Mouse (Mus musculus): Measurements from ENCODE around the gene Afap1. TPM values are rescaled to one million over a fixed set of nuclear protein-coding genes. Genes with fewer than 3 reads are reported as not detected.

Gene Afap1
- polyA plus RNA-seq, 1 experiment from 2014 or later = 1.4 TPM

DNA sequence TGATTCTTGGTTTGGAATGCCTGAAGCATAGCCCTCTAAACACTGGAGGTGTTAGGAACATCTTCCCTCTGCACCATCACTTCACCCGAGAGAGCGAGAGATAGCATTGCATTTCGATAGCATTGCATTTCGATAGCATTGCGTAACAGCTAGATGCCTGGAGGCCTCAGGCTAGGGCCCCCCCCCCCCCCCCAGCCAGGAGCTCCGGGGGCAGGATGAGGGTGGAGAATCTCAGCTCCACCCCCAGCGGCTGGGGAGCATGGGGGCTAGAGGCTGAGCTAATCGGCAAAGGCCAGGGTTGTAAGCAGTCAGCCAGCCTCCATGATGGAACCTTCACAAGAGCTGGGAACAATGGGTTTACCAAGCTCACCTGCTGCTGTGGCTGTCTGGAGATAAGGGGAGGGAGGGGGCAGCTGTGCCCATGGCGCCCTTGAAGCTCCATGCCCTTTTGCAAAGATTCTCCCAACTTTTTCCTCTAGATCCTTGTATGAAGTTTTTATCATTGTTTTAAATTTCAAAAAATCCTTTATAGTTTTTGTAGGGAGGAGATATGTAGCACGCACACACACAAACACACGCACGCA, 8.2 kb downstream of the Afap1 start:
- H3K27ac ChIP-seq (ENCODE audit: low read length) = no peak overlapping the region

DNA sequence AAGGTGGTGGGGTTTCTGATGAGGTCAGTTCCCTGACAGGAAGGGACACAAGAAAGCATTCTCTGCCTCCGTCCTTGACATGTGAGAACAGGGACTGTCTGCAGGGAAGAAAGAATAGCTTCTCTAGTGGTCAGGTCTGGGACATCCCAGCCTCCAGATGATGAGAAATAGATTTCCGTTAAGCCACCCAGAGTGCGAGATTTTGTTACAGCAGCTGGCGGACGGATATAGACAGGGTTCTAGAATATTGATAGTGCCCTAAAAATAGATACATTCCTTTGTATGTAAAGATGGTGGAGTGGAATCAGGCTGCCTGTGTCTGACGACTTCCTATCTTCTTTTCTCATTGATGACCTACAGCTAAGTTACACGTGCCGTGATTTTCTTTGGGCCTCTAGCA, 10.3 kb downstream of the Afap1 start:
- Histone ChIP-seq H3K9ac (ENCODE audit: low read depth, low read length) (no peak overlapping the region), H3K27ac (ENCODE audit: low read length) (no peak overlapping the region), H3K4me2 (ENCODE audit: low read depth, low read length) (no peak overlapping the region), H3K9me3 (replicated peaks; ENCODE audit: control insufficient read depth, low read length) (no peaks in the 10 kb centered on the region), H3K27me3 (ENCODE audit: control insufficient read depth, insufficient read depth, low read depth, low read length) (no peaks in the 10 kb centered on the region), H3K4me3 (ENCODE audit: low read depth, low read length) (no peak overlapping the region), H3K4me1 (ENCODE audit: control insufficient read depth, low read depth, low read length) (no peaks in the 10 kb centered on the region; the same call in 1 of the 2 replicates), H3K36me3 (ENCODE audit: control insufficient read depth, insufficient read depth) (no peaks in the 10 kb centered on the region)
- WGBS (ENCODE audit: insufficient replicate concordance) = 54% methylated on average over 8 of the region's 8 CpGs
- ATAC-seq (ENCODE audit: low read depth) = no peak

More for the DNA sequence above, 8.2 kb downstream of the Afap1 start:
- Histone ChIP-seq H3K4me2 (ENCODE audit: low read depth, low read length) (no peak overlapping the region), H3K9ac (ENCODE audit: low read depth, low read length) (no peak overlapping the region), H3K27me3 (ENCODE audit: control insufficient read depth, insufficient read depth, low read depth, low read length) (no peaks in the 10 kb centered on the region), H3K4me3 (ENCODE audit: low read depth, low read length) (no peak overlapping the region), H3K4me1 (ENCODE audit: control insufficient read depth, low read depth, low read length) (no peaks in the 10 kb centered on the region; the same call in 1 of the 2 replicates), H3K9me3 (replicated peaks; ENCODE audit: control insufficient read depth, low read length) (no peaks in the 10 kb centered on the region), H3K36me3 (ENCODE audit: control insufficient read depth, insufficient read depth) (no peaks in the 10 kb centered on the region)
- ATAC-seq (ENCODE audit: low read depth) = no peak
- 37% methylated on average over 12 of the region's 12 CpGs for WGBS (ENCODE audit: insufficient replicate concordance)

DNA sequence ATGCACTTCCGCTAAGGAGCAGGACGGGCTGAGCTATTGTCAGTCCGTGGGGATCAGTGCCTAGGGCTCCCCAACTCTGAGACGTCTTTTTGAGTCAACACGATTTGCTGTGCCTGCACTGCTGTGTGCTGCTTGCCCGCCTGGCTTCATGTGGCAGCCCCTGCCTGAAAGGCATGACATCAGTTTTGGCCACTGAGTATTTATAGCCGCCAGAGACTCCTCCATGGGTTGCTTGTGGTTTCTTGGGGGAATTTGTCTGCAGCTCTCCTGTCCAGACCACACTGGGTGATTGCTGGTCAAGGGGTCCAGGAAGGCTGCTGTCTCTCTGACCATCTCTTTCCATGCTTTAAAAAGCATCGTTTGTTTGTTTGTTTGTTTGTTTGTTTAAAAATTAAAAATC, 12.2 kb downstream of the Afap1 start:
- ATAC-seq (ENCODE audit: low read depth) = no peak
- Histone ChIP-seq H3K9me3 (replicated peaks; ENCODE audit: control insufficient read depth, low read length) (no peaks in the 10 kb centered on the region), H3K9ac (ENCODE audit: low read depth, low read length) (no peak overlapping the region), H3K4me1 (ENCODE audit: control insufficient read depth, low read depth, low read length) (no peaks in the 10 kb centered on the region; the same call in 1 of the 2 replicates), H3K27me3 (ENCODE audit: control insufficient read depth, insufficient read depth, low read depth, low read length) (no peaks in the 10 kb centered on the region), H3K36me3 (ENCODE audit: control insufficient read depth, insufficient read depth) (no peaks in the 10 kb centered on the region), H3K4me3 (ENCODE audit: low read depth, low read length) (no peak overlapping the region), H3K4me2 (ENCODE audit: low read depth, low read length) (no peak overlapping the region), H3K27ac (ENCODE audit: low read length) (no peak overlapping the region)
- 34% methylated on average over 8 of the region's 8 CpGs for WGBS (ENCODE audit: insufficient replicate concordance)

DNA sequence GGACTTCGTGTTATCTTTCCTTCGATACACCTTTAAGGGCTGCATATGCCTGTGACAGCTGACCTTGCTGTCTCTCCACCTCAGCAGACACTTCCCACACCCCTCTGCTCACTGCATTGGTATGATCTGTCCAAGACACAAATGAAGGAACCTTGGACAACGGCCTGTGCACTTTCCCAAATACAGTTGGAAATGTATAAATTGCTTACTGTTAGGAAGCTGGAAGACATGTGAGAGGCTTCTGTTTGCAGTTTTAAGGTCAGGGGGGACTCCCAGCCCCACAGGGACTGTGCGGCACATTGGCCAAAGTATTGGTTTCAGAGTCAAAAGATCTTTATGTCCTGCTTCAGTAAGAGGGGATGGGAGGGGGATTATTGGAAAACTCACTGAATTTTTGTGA, 14.0 kb downstream of the Afap1 start:
- H3K9me3 ChIP-seq (replicated peaks; ENCODE audit: control insufficient read depth, low read length) = no peaks in the 10 kb centered on the region
- H3K9ac ChIP-seq (ENCODE audit: low read depth, low read length) = no peak overlapping the region
- no peaks in the 10 kb centered on the region for H3K36me3 ChIP-seq (ENCODE audit: control insufficient read depth, insufficient read depth)
- H3K4me3 ChIP-seq (ENCODE audit: low read depth, low read length) = no peak overlapping the region
- H3K27me3 ChIP-seq (ENCODE audit: control insufficient read depth, insufficient read depth, low read depth, low read length) = no peaks in the 10 kb centered on the region
- no peak overlapping the region for H3K4me2 ChIP-seq (ENCODE audit: low read depth, low read length)
- H3K27ac ChIP-seq (ENCODE audit: low read length) = no peak overlapping the region
- ATAC-seq (ENCODE audit: low read depth) = no peak
- no peaks in the 10 kb centered on the region for H3K4me1 ChIP-seq (ENCODE audit: control insufficient read depth, low read depth, low read length)
- 63% methylated on average over 4 of the region's 4 CpGs for WGBS (ENCODE audit: insufficient replicate concordance)

DNA sequence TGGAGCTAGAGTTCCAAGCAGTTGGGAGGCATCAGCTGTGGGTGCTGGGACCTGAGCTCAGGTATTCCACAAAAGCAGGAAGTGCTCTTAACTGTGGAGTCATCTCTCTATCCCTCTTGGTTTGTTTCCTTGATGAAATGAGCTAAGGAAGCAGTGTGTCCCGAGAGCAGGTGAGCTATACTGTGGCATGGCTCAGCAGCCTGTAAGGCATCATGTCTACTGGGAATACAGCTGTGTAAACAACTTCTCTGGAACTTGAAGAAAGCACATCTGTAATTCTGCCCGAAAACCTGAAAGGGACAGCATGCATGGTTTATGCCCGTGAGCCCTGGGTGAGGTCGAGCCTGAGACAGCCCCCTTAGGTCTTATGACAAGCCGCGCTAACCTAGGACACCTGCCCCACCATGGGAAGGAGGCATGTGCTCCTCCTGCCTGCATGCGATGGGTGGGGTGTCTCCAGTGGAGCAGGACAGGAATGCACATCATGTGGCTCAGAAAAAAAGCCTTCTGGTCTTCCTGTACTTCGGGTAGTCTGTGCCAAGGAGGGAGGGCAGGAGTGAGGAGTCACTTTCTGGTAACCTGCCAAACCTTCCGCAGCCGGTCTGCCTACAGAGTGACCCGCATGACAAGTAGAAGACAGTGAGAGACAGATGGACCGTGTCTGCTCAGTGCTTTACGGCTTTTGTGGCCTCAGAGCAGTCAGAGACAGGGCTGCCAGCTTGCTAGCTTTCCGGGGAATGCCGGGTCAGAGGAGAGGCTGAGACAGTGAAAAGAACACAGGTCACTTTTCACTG, 14.7 kb downstream of the Afap1 start:
- Histone ChIP-seq H3K4me1 (ENCODE audit: control insufficient read depth, low read depth, low read length) (no peaks in the 10 kb centered on the region), H3K9me3 (replicated peaks; ENCODE audit: control insufficient read depth, low read length) (no peaks in the 10 kb centered on the region), H3K9ac (ENCODE audit: low read depth, low read length) (no peak overlapping the region), H3K4me3 (ENCODE audit: low read depth, low read length) (no peak overlapping the region), H3K27ac (ENCODE audit: low read length) (no peak overlapping the region), H3K4me2 (ENCODE audit: low read depth, low read length) (no peak overlapping the region), H3K36me3 (ENCODE audit: control insufficient read depth, insufficient read depth) (no peaks in the 10 kb centered on the region), H3K27me3 (ENCODE audit: control insufficient read depth, insufficient read depth, low read depth, low read length) (no peaks in the 10 kb centered on the region)
- ATAC-seq (ENCODE audit: low read depth) = no peak
- 55% methylated on average over 15 of the region's 15 CpGs for WGBS (ENCODE audit: insufficient replicate concordance)

DNA sequence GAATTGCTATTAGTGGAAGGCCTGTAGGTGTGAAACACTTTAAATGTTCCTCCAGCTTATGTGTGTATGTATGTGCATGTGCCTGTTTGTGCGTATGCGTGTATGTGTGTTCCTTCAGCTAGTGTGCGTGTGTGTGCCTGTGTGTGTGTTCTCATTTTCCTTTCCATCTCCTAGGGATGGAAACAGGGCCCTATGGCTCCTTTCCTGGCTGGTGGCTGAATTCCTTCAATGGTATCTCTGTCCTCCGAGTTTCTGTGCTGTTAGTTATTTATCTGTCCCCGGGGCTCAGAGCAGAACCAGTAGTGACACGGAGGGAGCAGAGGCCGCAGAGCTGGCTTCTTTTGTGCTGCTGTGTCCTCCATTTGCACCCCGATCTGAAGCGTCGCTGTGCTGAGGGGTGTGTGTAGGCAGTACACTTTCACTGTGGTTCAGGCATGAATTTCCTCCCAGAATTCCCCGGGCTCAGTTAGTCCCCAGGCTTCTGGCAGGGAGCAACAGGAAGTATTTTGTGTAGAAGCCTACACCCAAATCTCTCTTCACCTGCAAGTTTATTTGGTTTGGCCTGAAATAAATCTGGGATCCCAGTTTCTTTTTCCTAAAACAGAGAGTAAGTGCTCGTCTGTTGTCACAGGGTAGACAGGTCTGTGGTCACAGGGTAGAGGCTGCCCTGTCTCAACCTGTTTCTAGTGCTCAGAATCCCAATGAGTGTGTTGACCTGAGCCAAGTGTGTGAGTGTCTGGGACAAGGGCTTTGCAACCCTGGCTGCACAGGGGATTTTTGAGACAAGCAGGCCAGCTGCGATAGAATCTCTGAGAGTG, 15.7 kb downstream of the Afap1 start:
- Histone ChIP-seq H3K4me3 (ENCODE audit: low read depth, low read length) (no peak overlapping the region), H3K4me2 (ENCODE audit: low read depth, low read length) (no peak overlapping the region), H3K36me3 (ENCODE audit: control insufficient read depth, insufficient read depth) (no peaks in the 10 kb centered on the region), H3K27ac (ENCODE audit: low read length) (no peak overlapping the region), H3K27me3 (ENCODE audit: control insufficient read depth, insufficient read depth, low read depth, low read length) (no peaks in the 10 kb centered on the region), H3K4me1 (ENCODE audit: control insufficient read depth, low read depth, low read length) (no peaks in the 10 kb centered on the region), H3K9ac (ENCODE audit: low read depth, low read length) (no peak overlapping the region), H3K9me3 (replicated peaks; ENCODE audit: control insufficient read depth, low read length) (no peaks in the 10 kb centered on the region)
- no peak for ATAC-seq (ENCODE audit: low read depth)
- WGBS (ENCODE audit: insufficient replicate concordance) = 57% methylated on average over 13 of the region's 13 CpGs

DNA sequence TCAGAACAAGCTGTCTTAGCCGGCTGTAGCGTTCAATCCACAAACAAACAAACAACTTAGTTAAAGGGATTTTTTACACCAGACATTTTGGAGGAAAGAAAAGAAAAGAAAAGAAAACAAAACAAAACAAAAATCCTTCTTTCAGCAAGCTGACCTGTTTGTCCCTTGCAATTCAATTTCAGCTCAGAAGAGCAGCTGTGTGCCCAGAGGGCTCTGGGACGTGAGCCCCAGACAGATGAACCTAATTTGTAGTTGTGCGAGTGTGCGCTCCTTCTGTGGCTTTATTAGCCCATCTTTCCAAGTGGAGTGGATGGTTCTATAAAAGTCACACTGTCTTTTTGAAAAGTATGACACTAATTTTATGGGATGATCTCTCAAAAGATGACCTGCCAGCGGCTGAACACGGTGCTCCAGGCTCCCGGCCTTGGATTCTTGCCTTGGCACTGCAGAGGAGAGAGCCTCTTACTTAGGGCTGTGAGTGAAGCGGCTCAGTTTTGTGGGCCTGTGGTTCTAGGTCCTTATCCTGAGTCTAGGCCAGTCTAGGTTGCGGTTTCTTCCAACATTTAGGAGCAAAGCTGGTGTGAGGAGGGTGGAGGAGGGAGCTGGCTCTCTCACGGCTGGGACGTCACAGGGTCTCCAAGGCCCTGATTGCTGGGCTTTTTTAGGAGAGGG, 22.6 kb downstream of the Afap1 start:
- Histone ChIP-seq H3K36me3 (ENCODE audit: control insufficient read depth, insufficient read depth) (no peaks in the 10 kb centered on the region), H3K27me3 (ENCODE audit: control insufficient read depth, insufficient read depth, low read depth, low read length) (no peaks in the 10 kb centered on the region), H3K9ac (ENCODE audit: low read depth, low read length) (no peak overlapping the region), H3K27ac (ENCODE audit: low read length) (no peak overlapping the region), H3K4me3 (ENCODE audit: low read depth, low read length) (no peak overlapping the region), H3K4me2 (ENCODE audit: low read depth, low read length) (no peak overlapping the region), H3K4me1 (ENCODE audit: control insufficient read depth, low read depth, low read length) (no peaks in the 10 kb centered on the region), H3K9me3 (replicated peaks; ENCODE audit: control insufficient read depth, low read length) (no peaks in the 10 kb centered on the region)
- no peak for ATAC-seq (ENCODE audit: low read depth)
- WGBS (ENCODE audit: insufficient replicate concordance) = 70% methylated on average over 12 of the region's 12 CpGs

DNA sequence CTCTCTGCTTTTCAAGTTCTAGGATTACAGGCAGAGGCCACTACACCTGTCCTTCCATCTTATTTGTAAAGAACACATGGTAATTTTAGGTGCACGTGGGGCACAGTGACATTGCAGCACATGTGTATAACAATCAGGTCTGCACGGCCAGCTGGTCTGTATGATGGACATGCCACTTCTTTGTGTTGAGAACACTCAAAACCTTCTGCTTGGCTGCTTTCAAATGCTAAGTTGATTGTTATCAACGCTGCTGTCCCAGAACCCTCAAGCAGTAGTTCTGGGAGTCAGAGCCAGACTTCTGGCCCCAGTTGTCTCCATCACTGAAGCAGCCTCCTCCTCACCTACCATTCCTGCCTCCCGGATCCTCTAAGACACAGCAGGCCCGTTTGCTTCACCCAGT, 23.5 kb downstream of the Afap1 start:
- no peak for ATAC-seq (ENCODE audit: low read depth)
- Histone ChIP-seq H3K4me3 (ENCODE audit: low read depth, low read length) (no peak overlapping the region), H3K4me1 (ENCODE audit: control insufficient read depth, low read depth, low read length) (no peaks in the 10 kb centered on the region), H3K4me2 (ENCODE audit: low read depth, low read length) (no peak overlapping the region), H3K27ac (ENCODE audit: low read length) (no peak overlapping the region), H3K27me3 (ENCODE audit: control insufficient read depth, insufficient read depth, low read depth, low read length) (no peaks in the 10 kb centered on the region), H3K9ac (ENCODE audit: low read depth, low read length) (no peak overlapping the region), H3K9me3 (replicated peaks; ENCODE audit: control insufficient read depth, low read length) (no peaks in the 10 kb centered on the region), H3K36me3 (ENCODE audit: control insufficient read depth, insufficient read depth) (no peaks in the 10 kb centered on the region)
- WGBS (ENCODE audit: insufficient replicate concordance) = 62% methylated on average over 5 of the region's 5 CpGs
